Mouse (Mus musculus): ENCODE data around the gene Ftcd.

The Ftcd gene

GRCm38 (mm10) chr10:76575374-76575773 is at the start of gene Ftcd:
Ftcd (plus strand) TSS chr10:76575648.
- no peak for DNase-seq (ENCODE audit: low read depth, low spot score)

- no peak for DNase-seq (ENCODE audit: low read depth, low spot score)
These were observed 44.5 kb upstream of the Ftcd start for GRCm38 (mm10) chr10:76530922-76531321.

DNA sequence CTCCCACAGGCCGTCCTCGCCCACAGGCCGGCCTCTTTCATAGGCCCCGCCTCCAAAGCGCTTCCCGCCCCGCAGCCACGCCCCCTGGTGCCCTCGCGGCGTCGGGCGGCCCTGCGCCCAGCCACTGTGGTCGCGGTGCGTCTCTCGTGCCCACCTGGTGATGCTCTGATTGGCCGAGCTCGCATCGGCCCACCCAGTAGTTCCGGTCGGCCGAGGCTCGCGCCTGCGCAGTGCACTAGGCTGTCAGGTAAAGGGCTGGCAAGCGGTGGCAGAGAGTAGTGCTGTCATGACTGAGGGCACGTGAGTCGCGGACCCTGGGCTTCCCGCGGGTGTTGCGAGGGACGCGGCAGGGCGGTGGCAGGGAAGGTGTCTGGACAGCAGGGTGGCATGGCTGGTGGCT is 44.1 kb upstream of the Ftcd start, which contains the start of gene Lss:
Lss (plus strand) TSS at position 214 of the 400 bp plus-strand sequence.
- peak; percentile 93 for DNase-seq (ENCODE audit: low read depth, low spot score)

- no peak for DNase-seq (ENCODE audit: low read depth, low spot score)
These were observed 43.6 kb upstream of the Ftcd start for GRCm38 (mm10) chr10:76531828-76532227.

- DNase-seq (ENCODE audit: low read depth, low spot score) = no peak
These were observed 39.9 kb upstream of the Ftcd start for GRCm38 (mm10) chr10:76535526-76535925.

DNA sequence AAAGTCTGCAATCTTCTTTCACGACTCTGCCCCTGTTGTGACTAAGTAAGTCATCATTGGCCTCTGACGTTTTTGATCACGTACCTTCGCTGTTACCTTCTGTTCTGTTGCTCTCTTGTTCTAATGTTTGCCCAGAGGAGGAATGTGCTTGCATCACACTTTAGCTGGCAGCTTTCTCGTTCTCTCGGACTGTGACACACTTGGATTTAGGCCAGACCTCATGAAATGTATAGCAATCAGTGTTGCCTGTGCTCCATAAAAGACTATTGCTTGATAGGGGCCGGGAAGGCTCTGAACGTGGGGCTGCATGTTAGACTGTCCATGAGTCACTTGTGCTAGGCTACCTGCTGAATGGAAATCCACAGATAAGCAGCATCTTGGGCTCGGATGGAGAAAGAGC is 37.8 kb upstream of the Ftcd start:
- no peak for DNase-seq (ENCODE audit: low read depth, low spot score)

GRCm38 (mm10) chr10:76541336-76542085 is 33.9 kb upstream of the Ftcd start:
- DNase-seq (ENCODE audit: low read depth, low spot score) = no peak

DNA sequence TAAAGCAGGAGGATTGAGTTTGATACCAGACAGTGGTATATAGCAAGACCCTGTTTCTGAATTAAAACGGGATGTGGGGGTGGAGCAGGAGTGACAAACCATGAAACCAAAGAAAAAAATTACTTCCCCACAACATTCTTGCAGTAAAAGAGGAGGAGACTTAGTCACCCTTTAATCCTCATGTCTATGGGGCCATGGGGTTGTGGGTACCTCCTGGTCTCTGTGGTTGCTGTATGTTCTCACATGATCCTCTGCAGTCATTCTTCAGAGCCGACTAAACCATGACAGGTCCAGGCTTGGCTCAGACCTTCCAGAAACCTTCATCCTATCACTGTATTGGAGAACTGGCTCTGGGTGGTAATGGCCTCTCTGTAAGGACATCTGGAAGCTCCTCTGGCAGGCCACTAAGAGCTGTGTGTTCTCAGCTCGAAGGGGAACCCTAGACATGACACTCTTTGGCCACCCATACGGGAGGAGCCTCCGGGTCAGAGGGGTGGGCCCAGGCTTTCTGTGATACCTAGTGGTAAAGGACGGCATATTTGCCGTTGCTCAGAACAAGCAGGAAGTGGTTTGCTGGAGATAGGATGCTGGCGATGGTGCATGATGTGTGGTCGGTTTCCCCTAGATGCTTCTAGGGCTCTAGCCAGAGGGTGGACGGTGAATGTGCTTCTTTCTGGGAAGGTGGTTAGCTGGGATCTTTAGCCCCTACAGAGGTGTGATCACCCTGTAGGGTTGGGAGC is 32.6 kb upstream of the Ftcd start:
- no peak for DNase-seq (ENCODE audit: low read depth, low spot score)

DNA sequence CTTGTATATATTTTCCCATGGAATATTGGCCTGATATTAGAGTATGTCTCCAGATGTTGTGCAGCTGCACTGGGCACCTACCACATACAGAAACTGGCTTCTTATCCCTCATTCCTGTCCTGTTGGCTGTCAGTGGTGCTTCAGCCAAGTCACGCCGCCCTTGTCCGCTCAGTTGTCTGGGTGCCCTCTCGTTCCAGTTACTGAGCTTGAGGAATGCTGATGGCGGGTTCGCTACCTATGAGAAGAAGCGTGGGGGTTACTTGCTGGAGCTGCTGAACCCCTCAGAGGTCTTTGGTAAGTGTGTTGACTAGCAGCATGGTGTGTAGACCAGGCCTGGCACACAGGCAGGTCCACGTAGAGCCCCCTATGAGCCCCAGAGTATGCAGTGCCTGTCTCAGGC is 28.9 kb upstream of the Ftcd start:
- no peak for DNase-seq (ENCODE audit: low read depth, low spot score)

- DNase-seq (ENCODE audit: low read depth, low spot score) = no peak
These were observed 27.2 kb upstream of the Ftcd start for GRCm38 (mm10) chr10:76548218-76548617.

DNA sequence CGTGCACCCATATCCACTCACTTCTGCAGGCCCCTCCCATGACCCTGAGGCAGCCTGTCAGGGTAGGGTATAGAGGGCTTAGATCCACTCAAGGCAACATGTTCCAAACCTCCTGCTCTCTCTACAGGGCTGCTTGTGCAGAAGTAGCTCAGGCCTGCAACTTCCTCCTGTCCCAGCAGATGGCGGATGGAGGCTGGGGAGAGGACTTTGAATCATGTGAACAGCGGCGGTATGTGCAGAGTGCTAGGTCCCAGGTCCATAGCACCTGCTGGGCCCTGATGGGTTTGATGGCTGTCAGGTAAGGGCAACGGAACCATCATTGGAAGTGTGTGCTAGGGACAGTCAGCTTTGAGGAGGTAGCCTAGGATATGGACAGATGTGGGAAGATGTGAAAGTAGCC is 25.0 kb upstream of the Ftcd start:
- no peak for DNase-seq (ENCODE audit: low read depth, low spot score)

DNA sequence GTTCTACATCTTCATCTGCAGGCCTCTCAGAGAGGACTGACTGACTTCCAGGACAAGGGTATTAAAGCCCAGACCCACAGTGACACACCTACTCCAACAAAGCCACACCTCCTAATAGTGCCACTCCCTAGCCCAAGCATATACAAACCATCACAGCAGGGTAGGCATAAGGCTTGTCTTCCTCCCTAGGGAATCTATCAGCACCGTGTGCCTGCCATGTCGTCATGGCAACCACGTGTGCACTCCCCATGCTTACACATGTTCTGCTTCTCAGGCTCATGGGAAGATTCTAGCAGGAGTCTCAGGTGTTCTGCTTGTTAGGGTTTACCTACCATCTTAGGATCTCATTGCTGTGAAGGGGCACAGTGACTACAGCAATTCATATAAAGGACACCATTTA is 23.9 kb upstream of the Ftcd start:
- no peak for DNase-seq (ENCODE audit: low read depth, low spot score)

- no peak for DNase-seq (ENCODE audit: low read depth, low spot score)
These were observed 21.4 kb upstream of the Ftcd start for GRCm38 (mm10) chr10:76554061-76554460.

DNA sequence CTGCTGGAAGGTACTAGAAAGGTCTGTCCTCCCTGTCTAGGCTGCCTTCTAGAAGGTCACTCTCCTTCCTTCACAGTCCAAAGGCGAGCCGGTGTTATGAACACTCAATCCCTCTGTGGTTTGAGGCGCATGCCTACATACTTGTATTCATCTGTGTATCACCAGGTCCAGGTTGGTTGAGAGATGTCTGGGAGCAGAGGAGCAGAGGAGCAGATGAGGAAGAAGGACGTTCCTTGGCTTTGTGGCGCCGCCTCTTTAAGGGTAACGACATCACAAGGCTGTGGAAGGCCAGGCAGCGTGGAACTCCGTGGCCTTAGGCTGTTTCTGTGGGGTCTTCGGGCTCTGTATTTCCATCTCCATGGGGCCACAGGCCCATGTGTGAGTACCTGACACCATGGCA is 13.5 kb upstream of the Ftcd start, which contains the start of gene Spatc1l:
Spatc1l (plus strand) TSS at position 301 of the 400 bp plus-strand sequence.
- DNase-seq (ENCODE audit: low read depth, low spot score) = no peak

DNA sequence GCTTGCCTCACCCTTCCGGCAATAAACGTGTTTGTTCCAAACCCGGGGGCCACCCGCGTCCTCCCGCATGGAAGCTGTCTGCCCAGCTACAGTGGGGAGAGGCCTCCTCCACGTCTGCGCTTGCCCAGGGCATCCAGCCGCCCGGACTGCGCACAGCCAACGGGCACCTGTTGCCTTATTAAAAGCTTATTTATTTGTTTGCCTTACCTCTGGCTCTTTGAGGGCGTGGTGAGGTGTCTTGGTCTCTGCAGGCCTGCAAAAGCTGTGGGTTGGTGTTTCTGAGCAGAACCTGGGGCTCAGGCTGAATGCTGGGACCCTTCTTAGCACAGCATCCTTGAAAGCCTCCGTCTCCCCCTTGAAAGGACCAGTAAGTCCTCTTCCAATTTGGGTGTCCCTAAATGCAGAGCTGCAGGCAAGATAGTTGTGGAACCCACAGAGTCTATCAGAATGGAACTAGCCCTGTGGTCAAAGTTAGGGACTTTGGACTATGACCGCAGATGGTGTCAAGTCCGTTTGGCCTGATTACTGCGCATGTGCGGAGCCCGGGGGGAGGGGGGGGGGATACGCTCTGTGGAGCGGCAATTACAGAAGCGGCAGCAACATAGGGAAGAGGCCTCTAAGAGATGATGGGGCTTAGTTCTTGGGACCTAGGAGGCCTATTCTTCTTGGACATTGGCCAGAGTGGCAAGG is 5.3 kb upstream of the Ftcd start:
- DNase-seq (ENCODE audit: low read depth, low spot score) = peak; percentile 14

DNA sequence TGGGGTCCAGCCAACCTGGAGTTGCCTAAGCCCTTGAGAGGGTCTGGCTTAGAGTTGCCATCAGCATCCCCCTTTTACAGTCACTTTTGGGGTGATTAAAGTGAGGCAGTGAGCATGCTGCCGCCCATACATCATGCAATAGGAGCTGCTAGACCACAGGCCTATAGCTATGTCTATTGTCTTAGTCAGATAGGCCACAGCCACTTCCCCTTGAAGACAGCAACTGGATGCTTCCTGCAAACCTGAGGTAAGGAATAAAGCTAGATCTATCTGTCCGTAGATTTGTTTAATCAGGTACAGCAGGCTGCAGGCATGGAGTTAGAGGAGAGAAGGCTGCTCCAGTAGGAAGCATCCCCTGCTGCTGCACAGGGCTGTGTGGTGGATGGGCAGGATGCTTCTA is 4.4 kb upstream of the Ftcd start:
- DNase-seq (ENCODE audit: low read depth, low spot score) = no peak

GRCm38 (mm10) chr10:76572151-76572550 is 3.3 kb upstream of the Ftcd start:
- DNase-seq (ENCODE audit: low read depth, low spot score) = no peak

DNA sequence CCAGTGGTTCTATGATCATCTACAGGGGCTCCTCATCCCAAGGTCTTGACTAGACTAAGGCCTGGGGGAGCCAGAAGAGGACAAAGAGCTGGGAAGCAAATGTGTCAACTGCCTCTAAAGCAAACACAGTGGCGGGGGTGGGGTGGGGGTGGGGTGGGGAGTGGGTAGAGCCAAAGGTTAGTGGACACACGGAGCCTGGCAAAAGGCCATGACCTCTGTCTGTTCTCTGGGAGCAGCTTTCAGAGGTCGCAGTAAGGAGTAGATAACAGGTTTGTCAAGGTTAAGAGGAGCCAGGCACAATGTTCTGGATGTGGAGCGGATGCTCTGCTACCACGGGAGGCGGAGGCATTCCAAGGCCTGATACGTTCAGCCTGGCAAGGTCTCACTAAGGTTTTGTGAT is 1.5 kb downstream of the Ftcd start:
- DNase-seq (ENCODE audit: low read depth, low spot score) = no peak

DNA sequence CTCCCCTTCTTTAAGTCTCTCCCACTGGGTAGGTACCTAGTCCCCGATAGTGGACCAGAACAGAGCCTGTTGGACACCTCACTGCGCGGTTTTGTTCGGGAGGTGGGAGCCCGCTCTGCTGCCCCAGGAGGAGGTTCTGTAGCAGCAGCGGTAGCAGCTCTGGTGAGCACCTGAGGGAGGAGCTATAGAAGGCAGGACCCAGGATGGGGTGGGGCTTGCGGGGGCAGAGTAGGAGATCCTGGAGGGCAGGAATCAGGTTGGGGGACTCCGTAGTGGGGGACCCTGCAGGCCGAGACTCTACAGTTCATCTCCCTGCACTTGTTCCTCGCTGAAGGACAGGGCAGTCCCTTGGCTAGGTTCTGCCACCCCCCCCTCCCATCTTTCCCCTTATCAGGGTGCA is 8.7 kb downstream of the Ftcd start:
- no peak for DNase-seq (ENCODE audit: low read depth, low spot score)

DNA sequence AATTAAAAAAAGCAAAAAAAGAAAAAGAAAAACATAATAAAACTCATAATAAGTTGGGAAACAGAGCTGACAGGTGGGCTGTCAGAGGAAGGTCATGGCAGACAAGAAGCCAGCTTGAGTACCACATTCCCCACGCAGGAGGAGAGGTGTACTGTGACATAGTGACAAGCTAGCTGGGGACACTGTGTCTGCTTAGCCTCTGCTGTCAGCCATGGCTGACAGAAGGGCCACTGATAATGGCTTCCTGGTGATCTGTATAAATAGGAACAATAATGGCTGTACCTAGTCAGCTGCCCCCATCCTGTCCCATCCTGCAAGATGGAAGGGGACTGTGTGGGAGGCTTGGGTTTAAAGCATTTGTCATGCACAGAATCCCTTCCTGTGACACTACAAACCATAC is 10.7 kb downstream of the Ftcd start:
- no peak for DNase-seq (ENCODE audit: low read depth, low spot score)

DNA sequence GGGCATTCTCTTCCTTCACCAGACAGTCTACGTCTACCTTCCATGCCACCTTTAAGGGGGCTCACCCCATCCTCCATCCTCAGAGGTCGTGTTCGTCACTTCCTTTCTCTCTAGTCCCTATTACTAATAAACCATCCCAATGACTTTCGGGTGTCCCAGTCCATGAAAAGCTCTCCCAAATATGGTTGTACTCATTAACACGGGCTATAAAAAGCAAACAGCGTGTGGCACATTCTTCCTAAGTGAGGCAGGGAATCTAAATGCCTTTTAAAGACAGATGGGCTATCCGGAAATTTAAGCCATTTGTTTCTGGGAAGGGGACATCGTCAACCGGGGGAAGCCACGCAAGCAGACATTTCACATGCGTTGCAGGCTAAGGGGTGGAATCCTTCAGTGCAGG is 14.7 kb downstream of the Ftcd start:
- no peak for DNase-seq (ENCODE audit: low read depth, low spot score)

DNA sequence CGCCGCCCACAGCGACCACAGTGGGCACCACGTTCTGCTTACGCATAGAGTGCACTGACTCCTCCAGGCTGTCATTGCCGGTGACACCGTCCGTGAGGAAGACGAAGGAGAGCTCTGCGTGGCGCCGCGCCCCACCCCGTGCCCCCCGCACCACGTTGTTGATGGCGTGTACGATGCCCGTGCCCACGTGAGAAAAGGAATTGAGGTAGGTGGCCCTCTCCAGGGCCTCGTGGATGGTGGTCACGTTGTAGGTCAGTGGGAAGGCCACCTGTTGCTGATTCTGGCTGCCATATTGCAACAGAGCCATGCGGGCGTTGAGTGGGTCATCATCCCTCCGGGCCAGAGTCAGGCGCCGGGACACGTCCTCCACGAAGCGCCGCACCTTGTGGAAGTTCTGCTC is 20.9 kb downstream of the Ftcd start:
- no peak for DNase-seq (ENCODE audit: low read depth, low spot score)

GRCm38 (mm10) chr10:76602690-76603089 is 27.2 kb downstream of the Ftcd start:
- no peak for DNase-seq (ENCODE audit: low read depth, low spot score)

Measured in WW6 (cell line).